Mouse (Mus musculus) megakaryocyte-erythroid progenitor cell, adult 5-6 weeks (primary cell): ENCODE results near the gene Me1. TPM values are rescaled to one million over a fixed set of nuclear protein-coding genes. Genes with fewer than 3 reads are reported as not detected.

ENCODE experiments used
- ATAC-seq: replicated peaks from 2 replicates; pipeline ENCODE4 v1.8.0; 2016; ENCODE audit warnings: mild to moderate bottlenecking, inconsistent platforms; ENCODE audit not compliant: severe bottlenecking, poor library complexity, low FRiP score, low TSS enrichment
- total RNA-seq, 2 experiments: library from RNA; stranded (forward) in 1 of 2; stranded (reverse) in 1 of 2; fragments of 200-1000, 215-1000 nt in 1 of 2; fragments of >200 nt in 1 of 2; fragmentation: Nextera tagmentation in 1 of 2; gene quantifications; 2 replicates each; pipeline ENCODE4 v1.2.3; 2014 to 2017

The Me1 gene
- 0.17 TPM in 1 of 2 replicates, not detected in the other for total RNA-seq (2014; fragmentation: Nextera tagmentation)
- not detected in 2 replicates for total RNA-seq (2017)

DNA sequence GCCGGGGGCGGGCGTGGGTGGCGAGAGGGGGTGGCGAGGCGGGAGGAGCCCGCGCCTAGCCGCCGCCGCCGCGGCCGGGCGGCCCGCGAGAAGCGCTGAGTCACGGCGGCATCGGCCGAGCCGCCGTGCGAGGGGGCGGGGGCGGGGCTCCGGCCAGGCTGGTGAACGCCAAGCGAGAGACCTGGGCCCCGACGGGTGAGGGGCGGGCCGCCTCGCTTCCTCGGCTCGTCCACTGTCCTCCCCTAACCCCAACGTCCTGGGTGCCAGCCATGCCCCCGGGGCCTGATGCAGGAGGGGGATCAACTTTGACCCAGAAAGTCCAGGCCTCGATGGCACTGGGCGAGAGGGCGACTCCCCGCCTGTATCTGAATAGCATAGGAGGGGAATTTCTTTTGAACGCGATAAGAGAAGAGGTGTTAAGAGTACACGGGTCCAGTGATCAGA, at the start of gene Me1:
Gene Me1 (minus strand): TSS at position 136 of the 444 bp plus-strand sequence.
- peak; percentile 64 for ATAC-seq

- ATAC-seq: no peak
These were observed 48.3 kb upstream of the Me1 start for GRCm38 (mm10) chr9:86744041-86744440.

GRCm38 (mm10) chr9:86742959-86743911, 47.5 kb upstream of the Me1 start, which contains the start of gene Prss35:
Prss35 (plus strand) TSS chr9:86743649.
- ATAC-seq: no peak

DNA sequence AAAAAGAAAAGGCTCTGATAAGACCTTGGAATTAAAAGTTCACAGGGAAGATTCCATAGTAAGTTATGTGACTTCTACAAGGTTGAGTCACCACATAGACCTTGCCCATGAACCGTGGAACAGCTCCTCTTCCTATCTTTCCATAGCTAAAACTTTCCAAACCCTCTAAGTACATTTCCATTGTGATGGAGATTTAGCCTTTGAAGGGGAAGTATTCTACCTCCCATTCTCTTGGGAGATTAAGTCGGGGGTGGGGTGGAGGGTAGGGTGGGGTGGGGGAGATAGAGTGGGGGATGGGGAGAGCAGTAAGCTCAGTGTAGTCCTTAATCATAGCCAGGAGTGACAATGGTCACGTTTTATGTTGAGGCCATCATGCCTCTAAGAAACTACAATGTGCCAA, 44.2 kb upstream of the Me1 start:
- ATAC-seq: no peak

DNA sequence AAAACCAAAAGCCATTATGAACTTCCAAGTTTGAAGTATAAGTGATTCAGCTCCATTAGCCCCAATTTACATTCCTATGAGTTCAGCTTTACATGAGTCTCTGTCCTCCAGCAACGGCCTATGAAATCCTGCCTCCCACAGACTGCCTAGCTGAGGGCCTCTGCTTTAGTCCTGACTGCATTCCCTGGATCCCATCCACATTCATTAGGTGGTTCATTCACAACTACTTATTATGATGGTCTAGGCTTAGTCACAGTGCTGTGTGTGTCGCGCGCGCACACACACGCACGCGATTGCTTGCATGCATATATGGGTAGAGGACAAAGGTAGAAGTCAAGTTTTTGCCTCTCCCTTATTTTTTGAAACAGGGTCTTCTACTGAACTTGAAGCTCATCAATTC, 43.0 kb upstream of the Me1 start:
- no peak for ATAC-seq

DNA sequence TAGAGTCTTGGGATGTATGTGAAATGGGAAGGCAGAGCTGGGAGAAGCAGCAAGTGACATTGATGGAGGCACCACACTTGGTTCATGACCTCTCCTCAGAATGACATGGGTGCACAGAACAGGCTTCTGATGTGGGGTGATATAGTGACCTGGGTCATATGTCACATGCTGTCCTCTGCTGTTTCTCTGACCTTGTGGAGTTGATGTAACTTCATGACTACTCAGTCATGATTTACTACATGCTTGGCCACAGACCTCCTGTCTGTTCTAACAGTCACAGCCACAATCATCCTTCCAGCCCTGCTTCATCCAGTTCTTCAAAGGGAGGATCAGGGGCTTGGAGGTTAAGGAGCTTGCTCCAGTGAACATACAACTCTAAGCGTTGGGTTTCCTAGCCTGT, 42.3 kb upstream of the Me1 start:
- ATAC-seq: no peak

GRCm38 (mm10) chr9:86736991-86737390, 41.2 kb upstream of the Me1 start:
- ATAC-seq: no peak

GRCm38 (mm10) chr9:86734795-86735194, 39.0 kb upstream of the Me1 start:
- no peak for ATAC-seq

DNA sequence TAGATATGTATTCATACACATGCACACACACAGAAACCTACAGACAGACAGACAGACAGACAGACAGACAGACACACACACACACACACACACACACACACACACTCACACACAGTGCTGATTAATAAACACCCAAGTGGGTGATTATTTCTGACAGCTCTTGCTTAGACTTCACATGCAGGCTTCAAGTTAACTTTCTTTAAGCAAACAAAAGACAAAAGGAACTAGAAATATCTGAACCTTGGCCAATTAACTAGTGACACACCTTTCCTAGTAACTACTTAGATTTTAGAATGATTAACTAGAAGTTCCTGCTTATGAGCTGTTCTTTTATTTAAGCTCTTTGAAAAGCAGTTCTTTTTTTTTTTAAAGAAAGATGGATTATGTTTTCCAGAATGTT, 38.6 kb upstream of the Me1 start:
- ATAC-seq: no peak

GRCm38 (mm10) chr9:86729811-86730210, 34.1 kb upstream of the Me1 start:
- ATAC-seq: no peak

- ATAC-seq: no peak
These were observed 33.3 kb upstream of the Me1 start for GRCm38 (mm10) chr9:86729084-86729483.

- no peak for ATAC-seq
These were observed 32.6 kb upstream of the Me1 start for GRCm38 (mm10) chr9:86728214-86728814.

DNA sequence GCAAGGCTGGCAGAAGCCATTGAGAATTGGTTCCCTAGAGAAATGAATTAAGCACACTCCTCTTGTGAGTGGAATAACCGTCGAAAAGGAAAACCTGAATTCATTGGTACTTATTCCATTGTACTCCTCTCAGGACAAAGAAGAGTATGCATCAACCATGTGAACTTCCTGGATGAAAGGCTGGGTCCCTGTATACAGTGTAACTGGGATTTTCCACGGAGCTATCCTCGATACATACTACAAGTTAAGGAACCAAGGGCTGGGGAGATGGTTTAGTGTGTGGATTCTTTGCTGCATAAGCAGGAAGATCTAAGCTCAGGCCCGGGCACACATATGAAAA, 30.6 kb upstream of the Me1 start:
- no peak for ATAC-seq

GRCm38 (mm10) chr9:86725604-86726380, 30.0 kb upstream of the Me1 start:
- no peak for ATAC-seq

DNA sequence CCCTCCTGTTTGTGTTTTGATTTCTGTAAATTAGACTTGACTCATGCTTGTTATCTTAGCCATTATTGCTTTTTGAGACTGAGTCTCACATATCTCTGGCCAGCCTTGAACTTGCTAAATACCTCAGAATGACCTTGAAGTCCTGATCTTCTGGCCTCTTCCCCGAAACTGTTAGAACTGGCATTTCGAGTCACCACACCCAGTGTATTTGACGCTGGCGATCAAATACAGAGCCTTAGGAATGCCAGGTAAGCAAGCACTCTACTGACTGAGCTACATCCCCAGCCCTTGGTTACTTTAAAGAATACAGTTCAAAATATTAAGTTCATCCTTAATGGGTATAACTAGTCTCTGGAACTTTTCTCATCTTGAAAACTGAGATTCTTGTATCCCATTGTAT, 29.3 kb upstream of the Me1 start:
- no peak for ATAC-seq

- no peak for ATAC-seq
These were observed 25.0 kb upstream of the Me1 start for GRCm38 (mm10) chr9:86720794-86721193.

- no peak for ATAC-seq
These were observed 24.5 kb upstream of the Me1 start for GRCm38 (mm10) chr9:86720227-86720626.

DNA sequence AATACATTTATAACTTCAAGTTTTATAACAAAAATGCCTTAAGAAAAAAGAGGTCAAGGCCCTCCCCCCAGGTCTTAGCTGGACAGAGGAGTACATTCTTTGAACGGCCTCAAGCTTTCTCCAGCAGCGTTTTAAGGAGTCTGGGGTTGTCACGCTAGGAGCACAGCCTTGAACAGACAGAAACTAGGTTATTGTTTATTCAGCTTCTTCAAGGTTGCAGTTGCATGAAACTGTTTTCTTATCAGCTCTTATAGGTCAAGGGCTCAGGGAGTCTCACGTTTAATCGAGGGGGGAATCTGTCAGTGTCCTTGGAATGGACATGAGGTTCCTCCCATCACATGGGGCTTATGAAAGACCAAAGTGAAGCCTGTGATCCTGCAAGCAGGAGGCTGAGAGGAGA, 21.4 kb upstream of the Me1 start:
- no peak for ATAC-seq

GRCm38 (mm10) chr9:86716540-86716939, 20.8 kb upstream of the Me1 start:
- no peak for ATAC-seq

DNA sequence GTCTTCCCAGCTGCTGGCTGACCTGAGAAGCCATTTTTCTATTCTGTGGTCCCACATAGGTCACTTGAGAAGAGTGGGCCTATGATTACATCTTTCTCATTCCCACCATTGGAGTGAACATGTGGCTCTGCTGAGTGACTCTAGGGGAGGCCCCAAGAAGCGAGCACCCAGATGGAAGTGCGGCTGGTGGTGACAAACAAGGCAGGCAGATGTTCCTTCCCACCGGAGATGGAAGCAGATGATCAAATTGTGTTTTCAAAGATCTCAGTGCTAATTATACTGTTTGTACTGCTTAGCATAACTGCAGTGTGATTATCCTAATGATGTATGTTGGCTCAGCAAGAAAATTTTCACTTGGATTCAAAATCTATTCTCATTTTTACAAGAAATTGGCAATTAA, 18.3 kb upstream of the Me1 start:
- ATAC-seq: no peak
